Mouse (Mus musculus): ENCODE measurements at regions not wholly inside any gene's neighbourhood (a gene's known extent, or its start where the extent isn't known, plus 50 kb on each side); places are given as distances from the start of the nearest gene placed in this dataset.

DNA sequence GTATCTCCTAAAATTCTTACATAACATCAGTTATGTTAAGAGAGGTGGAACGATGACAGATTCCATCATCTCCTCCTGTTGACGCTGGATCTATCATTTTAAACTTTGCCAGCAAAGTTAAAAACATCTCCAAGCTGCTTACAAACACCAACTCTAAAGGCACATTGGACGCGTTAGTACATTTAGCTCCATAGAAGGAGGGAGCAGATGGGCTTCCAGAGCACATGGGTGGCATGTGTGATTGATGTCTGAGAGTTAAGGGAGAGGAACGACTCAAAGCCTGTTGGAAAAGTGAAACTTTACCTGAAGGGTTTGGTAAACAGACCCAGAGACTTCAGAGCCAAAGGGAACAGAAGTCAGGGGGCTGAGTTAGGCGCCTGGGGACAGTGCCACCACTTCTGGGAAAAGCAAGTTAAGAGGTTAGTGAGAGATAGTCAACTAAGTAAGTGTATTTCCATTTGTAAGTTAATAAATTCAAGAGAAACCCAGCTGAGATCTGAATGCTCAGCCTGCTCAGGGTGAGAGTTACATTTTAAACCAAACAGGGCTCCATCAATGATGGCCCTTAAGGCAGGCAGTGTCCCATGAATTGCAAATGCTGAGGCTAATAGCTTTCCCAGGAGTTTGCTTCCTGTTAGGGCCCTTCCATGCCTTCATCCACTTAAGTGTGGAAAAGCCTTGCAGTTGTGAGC lies 430.3 kb upstream of the Adamts16 start:
- Histone ChIP-seq H3K4me1 (replicated peaks; ENCODE audit: control insufficient read depth, insufficient read depth, low read length) (no peaks in the 10 kb centered on the region), H3K9ac (ENCODE audit: low read depth, low read length) (no peak overlapping the region), H3K27ac (ENCODE audit: low read depth, low read length) (no peak overlapping the region), H3K4me3 (ENCODE audit: low read depth, low read length) (no peak overlapping the region), H3K9me3 (ENCODE audit: control insufficient read depth, low read length) (no peaks in the 10 kb centered on the region), H3K36me3 (ENCODE audit: control insufficient read depth, insufficient read depth, low read length) (no peaks in the 10 kb centered on the region), H3K4me2 (replicated peaks; ENCODE audit: low read depth, low read length) (no peak overlapping the region), H3K27me3 (ENCODE audit: control insufficient read depth, insufficient read depth, low read length) (no peaks in the 10 kb centered on the region)
- no peak for DNase-seq (ENCODE audit: low spot score)
- no peak for ATAC-seq (ENCODE audit: low FRiP score)
- 69% methylated on average over 6 of the region's 6 CpGs for WGBS

DNA sequence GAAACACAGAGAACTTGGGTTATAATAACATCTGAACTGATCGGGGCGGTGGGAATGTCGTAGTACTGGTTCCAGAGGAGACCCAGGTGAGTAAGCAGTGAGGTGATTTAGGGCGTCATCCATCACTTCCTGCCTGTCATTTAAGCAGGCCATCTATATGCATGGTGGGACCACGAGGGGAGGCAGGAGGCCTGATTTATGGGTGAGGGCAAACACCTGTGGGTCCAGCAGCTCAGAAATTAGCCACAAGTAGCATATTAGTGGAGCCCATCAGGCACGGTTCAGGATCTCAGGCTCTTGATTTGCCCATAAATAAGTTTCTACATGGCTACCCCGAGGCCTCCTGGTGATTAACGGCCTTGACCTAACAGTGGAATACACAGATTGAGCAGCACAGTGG lies 428.8 kb upstream of the Adamts16 start:
- Histone ChIP-seq H3K4me2 (replicated peaks; ENCODE audit: low read depth, low read length) (no peak overlapping the region), H3K4me1 (replicated peaks; ENCODE audit: control insufficient read depth, insufficient read depth, low read length) (no peaks in the 10 kb centered on the region), H3K9me3 (ENCODE audit: control insufficient read depth, low read length) (no peaks in the 10 kb centered on the region), H3K4me3 (ENCODE audit: low read depth, low read length) (no peak overlapping the region), H3K27me3 (ENCODE audit: control insufficient read depth, insufficient read depth, low read length) (no peaks in the 10 kb centered on the region), H3K27ac (ENCODE audit: low read depth, low read length) (no peak overlapping the region), H3K9ac (ENCODE audit: low read depth, low read length) (no peak overlapping the region), H3K36me3 (ENCODE audit: control insufficient read depth, insufficient read depth, low read length) (no peaks in the 10 kb centered on the region)
- no peak for DNase-seq (ENCODE audit: low spot score)
- no peak for ATAC-seq (ENCODE audit: low FRiP score)
- WGBS: 70% methylated on average over 8 of the region's 8 CpGs

DNA sequence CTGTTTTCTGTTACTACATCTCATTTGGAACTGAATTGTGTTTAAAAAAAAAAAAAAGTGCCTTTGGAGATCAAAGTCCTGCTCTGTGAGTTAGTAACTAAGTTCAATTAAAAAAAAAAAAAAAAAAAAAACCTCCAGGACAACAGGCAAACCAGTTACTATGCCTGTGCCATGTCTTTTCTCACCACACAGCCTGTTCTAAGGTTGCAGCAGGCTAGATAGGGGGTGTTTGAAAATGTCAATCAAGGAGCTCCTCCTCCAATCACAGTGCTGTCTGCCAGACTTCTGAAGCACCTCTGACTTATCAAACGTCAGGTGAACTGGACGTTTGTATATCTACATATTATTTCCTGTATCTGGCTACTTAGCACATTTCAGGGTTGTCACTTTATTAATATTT lies 427.9 kb upstream of the Adamts16 start:
- Histone ChIP-seq H3K9me3 (ENCODE audit: control insufficient read depth, low read length) (no peaks in the 10 kb centered on the region), H3K27me3 (ENCODE audit: control insufficient read depth, insufficient read depth, low read length) (no peaks in the 10 kb centered on the region), H3K4me1 (replicated peaks; ENCODE audit: control insufficient read depth, insufficient read depth, low read length) (no peaks in the 10 kb centered on the region), H3K9ac (ENCODE audit: low read depth, low read length) (no peak overlapping the region), H3K4me2 (replicated peaks; ENCODE audit: low read depth, low read length) (no peak overlapping the region), H3K4me3 (ENCODE audit: low read depth, low read length) (no peak overlapping the region), H3K27ac (ENCODE audit: low read depth, low read length) (no peak overlapping the region), H3K36me3 (ENCODE audit: control insufficient read depth, insufficient read depth, low read length) (no peaks in the 10 kb centered on the region)
- no peak for ATAC-seq (ENCODE audit: low FRiP score)
- 79% methylated on average over 2 of the region's 2 CpGs for WGBS
- no peak for DNase-seq (ENCODE audit: low spot score)

DNA sequence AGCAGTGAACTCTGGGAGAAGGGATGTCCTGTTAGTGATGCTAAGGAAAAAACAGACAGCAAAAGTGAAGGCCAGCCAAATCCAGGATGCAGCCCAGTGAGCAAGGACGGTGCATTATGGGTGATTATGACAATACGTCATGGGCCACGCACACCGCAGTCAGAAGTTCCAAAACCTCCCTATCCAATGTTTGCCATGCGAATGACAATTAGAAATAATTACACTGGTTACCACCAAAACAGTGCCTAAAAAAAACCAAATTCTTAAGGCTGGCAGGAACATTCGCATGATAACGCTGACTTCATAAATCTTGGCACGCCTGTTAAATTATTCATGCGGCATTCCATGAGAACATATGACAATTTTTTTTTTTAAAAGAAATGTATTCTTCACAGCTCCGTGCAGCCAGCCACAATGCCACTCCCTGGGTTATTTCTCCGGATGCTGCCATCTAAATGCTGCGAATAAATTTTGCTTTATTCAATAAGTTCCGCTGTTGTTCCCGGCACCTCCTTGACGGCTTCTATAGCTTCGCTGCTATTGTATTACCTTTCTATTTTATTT lies 421.8 kb upstream of the Adamts16 start:
- no peak overlapping the region for H3K27ac ChIP-seq (ENCODE audit: low read depth, low read length)
- DNase-seq (ENCODE audit: low spot score): no peak

GRCm38 (mm10) chr13:71262575-71263295 lies 421.1 kb upstream of the Adamts16 start:
- Histone ChIP-seq H3K27ac (ENCODE audit: low read depth, low read length) (no peak overlapping the region), H3K9ac (ENCODE audit: low read depth, low read length) (no peak overlapping the region), H3K9me3 (ENCODE audit: control insufficient read depth, low read length) (no peaks in the 10 kb centered on the region), H3K4me2 (replicated peaks; ENCODE audit: low read depth, low read length) (no peak overlapping the region), H3K36me3 (ENCODE audit: control insufficient read depth, insufficient read depth, low read length) (no peaks in the 10 kb centered on the region), H3K27me3 (ENCODE audit: control insufficient read depth, insufficient read depth, low read length) (no peaks in the 10 kb centered on the region), H3K4me3 (ENCODE audit: low read depth, low read length) (no peak overlapping the region), H3K4me1 (replicated peaks; ENCODE audit: control insufficient read depth, insufficient read depth, low read length) (no peaks in the 10 kb centered on the region)
- 79% methylated on average over 10 of the region's 10 CpGs for WGBS
- DNase-seq (ENCODE audit: low spot score) (no peak), ATAC-seq (ENCODE audit: low FRiP score) (no peak)

More for the DNA sequence above, 421.8 kb upstream of the Adamts16 start:
- no peak overlapping the region for H3K4me2 ChIP-seq (replicated peaks; ENCODE audit: low read depth, low read length)
- H3K9ac ChIP-seq (ENCODE audit: low read depth, low read length): no peak overlapping the region
- H3K4me3 ChIP-seq (ENCODE audit: low read depth, low read length): no peak overlapping the region
- no peaks in the 10 kb centered on the region for H3K27me3 ChIP-seq (ENCODE audit: control insufficient read depth, insufficient read depth, low read length)
- H3K4me1 ChIP-seq (replicated peaks; ENCODE audit: control insufficient read depth, insufficient read depth, low read length): no peaks in the 10 kb centered on the region
- ATAC-seq (ENCODE audit: low FRiP score): no peak
- no peaks in the 10 kb centered on the region for H3K9me3 ChIP-seq (ENCODE audit: control insufficient read depth, low read length)
- 77% methylated on average over 16 of the region's 16 CpGs for whole genome bisulfite sequencing
- no peaks in the 10 kb centered on the region for H3K36me3 ChIP-seq (ENCODE audit: control insufficient read depth, insufficient read depth, low read length)

DNA sequence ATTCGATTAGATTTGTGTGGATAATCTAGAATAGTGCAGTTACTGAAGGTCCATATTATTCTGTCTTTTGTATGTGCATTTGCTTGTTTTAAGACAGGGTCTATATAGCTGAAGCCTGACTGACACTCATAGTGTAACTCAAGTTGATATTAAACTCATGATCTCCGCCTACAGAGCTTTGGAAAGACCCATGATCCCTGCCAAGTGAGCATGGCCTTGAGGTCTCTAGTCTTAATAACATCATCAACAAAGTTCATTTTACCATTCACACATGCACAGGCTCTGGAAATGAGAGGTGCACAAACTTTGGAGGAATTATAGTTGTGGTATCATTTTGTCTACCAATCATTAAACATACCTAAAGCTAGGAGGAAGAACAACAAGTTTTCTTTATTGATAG lies 412.4 kb upstream of the Adamts16 start:
- DNase-seq (ENCODE audit: low spot score): no peak

DNA sequence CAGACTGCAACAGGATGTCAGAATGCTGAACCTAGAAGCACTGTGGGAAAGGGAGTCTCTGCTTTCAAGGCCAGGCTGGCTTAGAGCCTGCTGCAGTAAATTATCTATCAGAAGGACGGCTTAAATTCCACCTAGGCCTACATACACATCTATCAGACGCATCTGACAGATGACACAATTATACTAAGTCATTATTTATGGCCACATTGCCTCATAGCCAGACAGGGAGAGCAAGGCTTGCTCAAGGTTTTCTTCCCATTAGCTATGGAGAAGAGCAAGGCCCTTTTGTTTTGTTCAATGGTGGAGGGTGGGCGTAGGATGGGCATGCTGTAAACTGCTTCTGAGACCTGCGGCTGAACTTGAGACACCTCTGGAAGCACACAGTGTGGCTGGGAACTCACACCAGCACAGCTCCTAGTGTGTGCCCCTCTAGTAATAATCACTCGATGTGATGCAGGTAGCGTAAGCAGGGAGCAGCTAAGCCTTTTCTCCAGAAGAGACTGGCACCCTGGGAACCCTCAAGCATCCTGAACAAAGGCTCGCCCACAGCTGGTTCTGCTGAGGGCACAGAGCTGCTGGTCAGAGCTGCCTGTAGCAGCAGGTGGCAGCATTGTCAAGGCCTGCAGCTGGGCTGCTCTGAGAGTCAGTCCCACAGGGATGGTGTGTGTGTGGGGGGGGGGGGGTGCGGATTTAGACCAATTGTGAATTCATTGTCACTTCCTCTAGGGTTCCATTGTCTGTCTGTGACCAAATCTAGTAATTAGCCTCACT lies 406.8 kb upstream of the Adamts16 start:
- H3K27ac ChIP-seq (ENCODE audit: low read depth, low read length): no peak overlapping the region

More for the DNA sequence above, 412.4 kb upstream of the Adamts16 start:
- WGBS: 96% methylated on average over 2 of the region's 2 CpGs
- ATAC-seq (ENCODE audit: low FRiP score): no peak
- Histone ChIP-seq H3K36me3 (ENCODE audit: control insufficient read depth, insufficient read depth, low read length) (no peaks in the 10 kb centered on the region), H3K4me1 (replicated peaks; ENCODE audit: control insufficient read depth, insufficient read depth, low read length) (no peaks in the 10 kb centered on the region), H3K27me3 (ENCODE audit: control insufficient read depth, insufficient read depth, low read length) (no peaks in the 10 kb centered on the region), H3K27ac (ENCODE audit: low read depth, low read length) (no peak overlapping the region), H3K4me3 (ENCODE audit: low read depth, low read length) (no peak overlapping the region), H3K9ac (ENCODE audit: low read depth, low read length) (no peak overlapping the region), H3K4me2 (replicated peaks; ENCODE audit: low read depth, low read length) (no peak overlapping the region), H3K9me3 (ENCODE audit: control insufficient read depth, low read length) (no peaks in the 10 kb centered on the region)

GRCm38 (mm10) chr13:71247241-71247640 lies 405.6 kb upstream of the Adamts16 start:
- Histone ChIP-seq H3K27me3 (ENCODE audit: control insufficient read depth, insufficient read depth, low read length) (no peaks in the 10 kb centered on the region), H3K4me3 (ENCODE audit: low read depth, low read length) (no peak overlapping the region), H3K9me3 (ENCODE audit: control insufficient read depth, low read length) (no peaks in the 10 kb centered on the region), H3K4me1 (replicated peaks; ENCODE audit: control insufficient read depth, insufficient read depth, low read length) (peaks cover 7% of the 10 kb centered on the region; the same call in 1 of the 2 replicates), H3K36me3 (ENCODE audit: control insufficient read depth, insufficient read depth, low read length) (no peaks in the 10 kb centered on the region), H3K9ac (ENCODE audit: low read depth, low read length) (no peak overlapping the region), H3K4me2 (replicated peaks; ENCODE audit: low read depth, low read length) (no peak overlapping the region), H3K27ac (ENCODE audit: low read depth, low read length) (no peak overlapping the region)
- DNase-seq (ENCODE audit: low spot score) (no peak), ATAC-seq (ENCODE audit: low FRiP score) (no peak)

More for the DNA sequence above, 406.8 kb upstream of the Adamts16 start:
- H3K9me3 ChIP-seq (ENCODE audit: control insufficient read depth, low read length): no peaks in the 10 kb centered on the region
- DNase-seq (ENCODE audit: low spot score) (peak; percentile 71), ATAC-seq (ENCODE audit: low FRiP score) (peak; percentile 82)
- no peak overlapping the region for H3K9ac ChIP-seq (ENCODE audit: low read depth, low read length)
- no peaks in the 10 kb centered on the region for H3K27me3 ChIP-seq (ENCODE audit: control insufficient read depth, insufficient read depth, low read length)
- H3K4me2 ChIP-seq (replicated peaks; ENCODE audit: low read depth, low read length): no peak overlapping the region
- no peak overlapping the region for H3K4me3 ChIP-seq (ENCODE audit: low read depth, low read length)
- no peaks in the 10 kb centered on the region for H3K36me3 ChIP-seq (ENCODE audit: control insufficient read depth, insufficient read depth, low read length)
- H3K4me1 ChIP-seq (replicated peaks; ENCODE audit: control insufficient read depth, insufficient read depth, low read length): peaks cover 7% of the 10 kb centered on the region; the same call in 1 of the 2 replicates
- 36% methylated on average over 8 of the region's 8 CpGs for WGBS

Measured in hindbrain, embryonic 11.5 days (tissue).